Mouse (Mus musculus) MEL (cell line): ENCODE data around the gene E130114P18Rik. TPM values are rescaled to one million over a fixed set of nuclear protein-coding genes. Genes with fewer than 3 reads are reported as not detected.

Experiments
- DNase-seq: peaks from one replicate; pipeline ENCODE4 v3.0.0; 2011; ENCODE audit warnings: low read depth, low spot score
- H3K27ac ChIP-seq: 2 replicates; pipeline ENCODE4 v1.5.1; 2012; ENCODE audit warnings: low read depth, mild to moderate bottlenecking, control low read depth, low read length, moderate library complexity; ENCODE audit not compliant: control insufficient read depth
- H3K27me3 ChIP-seq, 2 experiments: fragments of 150-350 bp in 1 of 2; sonication (generic) in 1 of 2; 2 replicates each; pipeline ENCODE4 v1.6.1; 2012; ENCODE audit warnings: low read length in 2 of 2, mild to moderate bottlenecking in 2 of 2, improper control_type of control experiment in 1 of 2, moderate library complexity in 1 of 2; ENCODE audit not compliant: insufficient read depth in 2 of 2, control insufficient read depth in 1 of 2
- H3K36me3 ChIP-seq, 2 experiments: 2 replicates each; pipeline ENCODE4 v1.6.1; 2012 to 2014; ENCODE audit warnings: low read length in 2 of 2, improper control_type of control experiment in 1 of 2, inconsistent platforms in 1 of 2, mild to moderate bottlenecking in 1 of 2; ENCODE audit not compliant: insufficient read depth in 2 of 2, control insufficient read depth in 1 of 2
- H3K4me1 ChIP-seq, 2 experiments: fragments of 150-350 bp in 1 of 2; sonication (generic) in 1 of 2; 2 replicates each; pipeline ENCODE4 v1.6.1; 2012; ENCODE audit warnings: low read length in 2 of 2, improper control_type of control experiment in 1 of 2, mild to moderate bottlenecking in 1 of 2; ENCODE audit not compliant: insufficient read depth in 2 of 2, control insufficient read depth in 1 of 2
- H3K4me3 ChIP-seq, 2 experiments: fragments of 150-350 bp in 1 of 2; sonication (generic) in 1 of 2; 2 replicates each; pipeline ENCODE4 v1.5.1; 2012; ENCODE audit warnings: low read depth in 2 of 2, low read length in 2 of 2, mild to moderate bottlenecking in 2 of 2, moderate library complexity in 2 of 2, control low read depth in 1 of 2, improper control_type of control experiment in 1 of 2; ENCODE audit not compliant: control insufficient read depth in 1 of 2, insufficient read depth in 1 of 2
- H3K79me2 ChIP-seq: 2 replicates; pipeline ENCODE4 v1.6.1; 2012; ENCODE audit warnings: mild to moderate bottlenecking, low read length, moderate library complexity; ENCODE audit not compliant: control insufficient read depth, poor library complexity, insufficient read depth
- H3K9ac ChIP-seq: 2 replicates; pipeline ENCODE4 v1.6.1; 2012; ENCODE audit warnings: low read depth, mild to moderate bottlenecking, control low read depth, low read length, moderate library complexity; ENCODE audit not compliant: control insufficient read depth, poor library complexity, severe bottlenecking
- H3K9me3 ChIP-seq: fragments of 150-350 bp; sonication (generic); replicated peaks from 2 replicates; pipeline ENCODE4 v1.6.1; 2012; ENCODE audit warnings: mild to moderate bottlenecking, low read length, improper control_type of control experiment, moderate library complexity; ENCODE audit not compliant: insufficient read depth
- BHLHE40 ChIP-seq: IDR thresholded peaks from 2 replicates; pipeline ENCODE4 v1.6.1; 2012; ENCODE audit warnings: low read depth, mild to moderate bottlenecking, inconsistent platforms, low read length, improper control_type of control experiment, borderline replicate concordance
- E2F4 ChIP-seq: IDR thresholded peaks from 2 replicates; pipeline ENCODE4 v1.6.1; 2011; ENCODE audit warnings: low read depth, low read length, improper control_type of control experiment, borderline replicate concordance
- ELF1 ChIP-seq: IDR thresholded peaks from 2 replicates; pipeline ENCODE4 v1.6.1; 2014; ENCODE audit warnings: low read depth, mild to moderate bottlenecking, inconsistent platforms, low read length, improper control_type of control experiment, moderate library complexity
- EP300 ChIP-seq, 2 experiments: IDR thresholded peaks; 2 replicates each; pipeline ENCODE4 v1.6.1; 2011; ENCODE audit warnings: improper control_type of control experiment in 2 of 2, low read length in 2 of 2, low read depth in 1 of 2, mild to moderate bottlenecking in 1 of 2
- ETS1 ChIP-seq: IDR thresholded peaks from 2 replicates; pipeline ENCODE4 v1.6.1; 2012; ENCODE audit warnings: low read depth, mild to moderate bottlenecking, inconsistent platforms, low read length, improper control_type of control experiment, moderate library complexity
- GATA1 ChIP-seq: IDR thresholded peaks from 2 replicates; pipeline ENCODE4 v1.6.1; 2011; ENCODE audit warnings: low read depth, low read length, improper control_type of control experiment
- HCFC1 ChIP-seq: IDR thresholded peaks from 2 replicates; pipeline ENCODE4 v1.6.1; 2012; ENCODE audit warnings: low read depth, mild to moderate bottlenecking, inconsistent platforms, low read length, improper control_type of control experiment, moderate library complexity
- MAZ ChIP-seq: IDR thresholded peaks from 2 replicates; pipeline ENCODE4 v1.6.1; 2012; ENCODE audit warnings: low read depth, mild to moderate bottlenecking, inconsistent platforms, low read length, improper control_type of control experiment
- MYC ChIP-seq: IDR thresholded peaks from 2 replicates; pipeline ENCODE4 v1.6.1; 2011; ENCODE audit warnings: low read depth, mild to moderate bottlenecking, low read length, improper control_type of control experiment, moderate library complexity
- NRF1 ChIP-seq: IDR thresholded peaks from 2 replicates; pipeline ENCODE4 v1.6.1; 2014; ENCODE audit warnings: low read depth, mild to moderate bottlenecking, inconsistent platforms, low read length, improper control_type of control experiment, moderate library complexity; ENCODE audit not compliant: poor library complexity, insufficient read depth, severe bottlenecking
- RCOR1 ChIP-seq: IDR thresholded peaks from 2 replicates; pipeline ENCODE4 v1.6.1; 2012; ENCODE audit warnings: low read depth, mild to moderate bottlenecking, inconsistent platforms, low read length, improper control_type of control experiment
- SIN3A ChIP-seq: IDR thresholded peaks from 2 replicates; pipeline ENCODE4 v1.6.1; 2012; ENCODE audit warnings: low read length, improper control_type of control experiment, inconsistent platforms
- SMC3 ChIP-seq: IDR thresholded peaks from 2 replicates; pipeline ENCODE4 v1.6.1; 2011; ENCODE audit warnings: low read depth, low read length, improper control_type of control experiment
- TAL1 ChIP-seq: IDR thresholded peaks from 2 replicates; pipeline ENCODE4 v1.6.1; 2012; ENCODE audit warnings: mild to moderate bottlenecking, inconsistent platforms, low read length, moderate library complexity, mixed read lengths
- UBTF ChIP-seq: IDR thresholded peaks from 2 replicates; pipeline ENCODE4 v1.6.1; 2012; ENCODE audit warnings: low read depth, mild to moderate bottlenecking, inconsistent platforms, low read length, improper control_type of control experiment, moderate library complexity, borderline replicate concordance; ENCODE audit not compliant: insufficient read depth
- USF1 ChIP-seq: IDR thresholded peaks from 2 replicates; pipeline ENCODE4 v1.6.1; 2014; ENCODE audit warnings: low read depth, mild to moderate bottlenecking, inconsistent platforms, low read length, improper control_type of control experiment, moderate library complexity
- ZMIZ1 ChIP-seq: IDR thresholded peaks from 2 replicates; pipeline ENCODE4 v1.6.1; 2012; ENCODE audit warnings: low read depth, mild to moderate bottlenecking, inconsistent platforms, low read length, improper control_type of control experiment, moderate library complexity
- ZNF384 ChIP-seq: IDR thresholded peaks from 2 replicates; pipeline ENCODE4 v1.6.1; 2012; ENCODE audit warnings: low read depth, mild to moderate bottlenecking, inconsistent platforms, low read length, improper control_type of control experiment
- polyA plus RNA-seq, 2 experiments: library from polyadenylated mRNA; stranded (reverse) in 1 of 2; unstranded in 1 of 2; fragments of >175 nt in 1 of 2; fragments of >200 nt in 1 of 2; gene quantifications; 2 replicates each; pipeline versions ENCODE4 v1.2.1 to v1.2.4; 2012; ENCODE audit warnings: low replicate concordance in 2 of 2, low read depth in 1 of 2; ENCODE audit not compliant: insufficient read length in 2 of 2, insufficient read depth in 1 of 2, missing spikeins in 1 of 2
- total RNA-seq: library from RNA; depleted of rRNA; stranded (reverse); fragments of 300-350 nt; gene quantifications from 2 replicates; pipeline ENCODE4 v1.2.3, GENCODE M21; 2012

E130114P18Rik gene
- total and polyA plus RNA-seq, 3 experiments, result not detected

- no peak overlapping the region for H3K9ac ChIP-seq
- peaks cover 38 to 59% of the 10 kb centered on the region in 2 experiments for H3K36me3 ChIP-seq
- peaks cover 14 to 33% of the 10 kb centered on the region in 2 experiments for H3K4me1 ChIP-seq
- DNase-seq, result no peak
- peaks cover 65% of the 10 kb centered on the region for H3K79me2 ChIP-seq
- no peak overlapping the region for H3K27ac ChIP-seq
- no peaks in the 10 kb centered on the region for H3K9me3 ChIP-seq
- H3K27me3 ChIP-seq, result no peaks in the 10 kb centered on the region
- no peak for TF ChIP-seq E2F4
- TF ChIP-seq TAL1, result no peak
- no peak for TF ChIP-seq ZMIZ1
- H3K4me3 ChIP-seq, result no peak overlapping the region
Measured at GRCm38 (mm10) chr4:97821556-97822251, 43.8 kb upstream of the E130114P18Rik start.

- peaks cover 40 to 62% of the 10 kb centered on the region in 2 experiments for H3K36me3 ChIP-seq
- H3K9me3 ChIP-seq, result no peaks in the 10 kb centered on the region
- peaks cover 63% of the 10 kb centered on the region for H3K79me2 ChIP-seq
- H3K27ac ChIP-seq, result no peak overlapping the region
- no peaks in the 10 kb centered on the region for H3K27me3 ChIP-seq
- DNase-seq, result no peak
- H3K9ac ChIP-seq, result no peak overlapping the region
- TF ChIP-seq ZNF384 (no peak), UBTF (no peak), SIN3A (no peak), MAZ (no peak), SMC3 (no peak), HCFC1 (no peak), GATA1 (no peak), NRF1 (no peak), EP300 (IDR thresholded peaks at IDR 0.05; ENCODE audit: low read depth in 1 of 2, low read length in 2 of 2) (no peak), ELF1 (no peak), BHLHE40 (no peak), ETS1 (no peak), RCOR1 (no peak), MYC (no peak), USF1 (no peak), TAL1 (no peak), E2F4 (no peak)
- no peak overlapping the region for H3K4me3 ChIP-seq
- H3K4me1 ChIP-seq, result peaks cover 14 to 37% of the 10 kb centered on the region in 2 experiments
Measured at GRCm38 (mm10) chr4:97820474-97821259, 42.8 kb upstream of the E130114P18Rik start.
